Mouse (Mus musculus): ENCODE data around the gene Hist1h4i.
A peak's percentile ranks its signal among the peaks of the same experiment; 100 is the strongest.

Hist1h4i gene

DNA sequence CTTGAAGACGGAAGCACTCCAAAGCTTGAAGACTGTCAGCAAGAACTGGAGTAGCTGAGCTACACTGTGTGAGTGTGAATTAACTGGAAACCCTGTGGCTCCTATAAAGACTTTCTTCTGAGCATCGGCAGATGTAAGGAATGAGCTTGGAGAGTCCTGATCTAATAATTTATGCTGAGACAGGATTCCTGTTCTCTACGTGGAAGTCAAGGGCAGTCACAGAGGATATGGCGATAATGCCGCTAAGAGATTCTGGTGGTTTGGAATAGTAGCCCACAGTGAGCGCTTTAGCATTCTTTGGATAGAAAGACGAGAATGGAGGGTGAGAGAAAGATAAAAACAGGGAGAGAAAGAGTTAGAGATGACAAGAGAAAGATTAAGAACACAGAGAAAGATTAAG lies 33.3 kb downstream of the Hist1h4i start:
- DNase-seq = no peak

DNA sequence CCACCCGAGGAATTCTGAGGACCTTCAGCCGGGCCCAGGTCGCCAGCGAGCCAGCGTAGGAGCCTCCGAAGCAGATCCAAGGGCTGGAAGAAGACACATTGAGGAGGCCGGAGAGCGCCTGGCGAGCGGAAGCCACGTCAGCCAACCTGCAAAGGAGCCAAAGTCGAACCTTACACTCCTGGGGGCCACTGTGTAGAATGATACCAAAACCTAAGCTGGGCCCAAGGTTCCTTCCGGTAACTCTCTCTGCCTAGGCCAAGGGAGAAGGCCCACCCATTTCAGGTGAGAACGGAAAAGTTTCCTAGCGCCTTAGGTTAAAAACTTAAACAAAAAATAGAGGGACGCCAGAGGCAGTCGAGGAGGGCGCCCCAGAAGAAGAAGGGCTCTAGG lies 34.0 kb downstream of the Hist1h4i start:
- DNase-seq = no peak

DNA sequence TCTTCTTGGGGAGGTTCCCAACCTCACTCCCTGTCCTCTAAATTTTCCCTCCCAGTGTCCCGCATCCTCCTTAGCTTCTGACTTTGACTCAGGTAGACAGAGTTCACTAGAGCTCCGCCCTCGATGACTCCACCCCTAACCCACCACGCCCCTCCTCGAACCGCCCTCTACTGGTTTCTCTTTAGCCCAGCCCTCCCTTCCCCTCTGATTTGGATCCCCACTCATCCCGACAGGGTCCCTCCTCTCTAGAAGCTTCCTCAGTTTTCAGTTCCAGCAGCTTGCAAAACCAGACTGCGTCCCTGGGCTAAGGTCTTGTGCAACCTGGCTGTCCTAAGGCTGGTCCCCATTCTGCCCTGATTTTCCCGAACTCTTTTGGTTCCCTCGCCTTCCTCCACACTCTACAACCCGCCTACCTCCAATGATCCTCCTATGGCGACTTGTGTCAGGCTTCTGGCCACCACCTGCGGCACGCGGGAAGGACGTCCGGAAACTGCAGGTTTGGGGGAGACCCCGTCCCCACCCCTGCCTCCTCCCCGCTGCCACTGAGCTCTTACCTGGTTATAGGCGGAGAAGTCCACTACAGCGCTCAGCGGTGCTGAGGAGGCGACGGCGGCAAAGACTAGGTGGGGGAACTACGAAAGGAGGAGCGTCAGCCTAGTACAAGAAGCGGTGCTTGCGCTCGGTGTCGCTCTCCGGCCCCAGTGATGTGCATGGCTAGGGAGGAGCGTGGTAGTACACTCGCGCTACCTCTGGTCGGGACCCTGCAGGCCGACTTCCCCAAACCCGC lies 34.6 kb downstream of the Hist1h4i start:
- DNase-seq = peak; percentile 64

DNA sequence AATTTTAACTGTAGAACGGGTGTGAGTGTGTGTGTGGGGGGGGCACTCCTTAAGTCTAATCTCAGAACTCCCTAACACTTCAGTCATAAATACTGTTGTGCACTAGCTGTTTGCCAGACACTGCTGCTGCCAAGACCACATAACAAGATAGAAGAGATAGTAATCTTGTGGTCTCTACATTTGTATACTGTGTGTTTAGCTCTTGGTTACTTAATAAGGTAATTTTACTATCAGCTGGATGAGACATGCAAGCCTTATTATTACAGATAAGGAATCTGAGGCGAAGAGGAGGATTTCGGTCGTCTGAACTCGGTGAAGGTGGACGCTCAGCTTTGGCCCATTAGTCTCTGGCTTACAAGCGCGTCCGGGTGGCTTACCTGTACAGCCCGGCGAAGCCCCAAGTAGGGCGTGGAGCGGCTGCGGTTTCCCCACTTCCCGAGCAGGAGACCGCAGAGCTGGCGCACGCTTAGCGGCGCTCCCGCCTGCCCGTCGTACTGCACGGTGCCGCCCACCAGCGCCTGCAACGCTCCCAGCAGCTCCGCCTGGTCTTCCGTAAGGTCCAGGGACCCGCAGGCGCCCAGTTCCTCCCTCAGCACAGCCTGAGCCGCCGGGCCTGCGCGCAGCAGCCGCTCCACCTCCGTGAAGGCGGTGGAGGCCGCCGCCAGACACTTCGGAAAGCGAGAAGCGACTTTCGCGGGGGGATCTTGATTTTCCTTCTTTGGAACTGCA lies 35.4 kb downstream of the Hist1h4i start:
- peak; percentile 67 for DNase-seq

DNA sequence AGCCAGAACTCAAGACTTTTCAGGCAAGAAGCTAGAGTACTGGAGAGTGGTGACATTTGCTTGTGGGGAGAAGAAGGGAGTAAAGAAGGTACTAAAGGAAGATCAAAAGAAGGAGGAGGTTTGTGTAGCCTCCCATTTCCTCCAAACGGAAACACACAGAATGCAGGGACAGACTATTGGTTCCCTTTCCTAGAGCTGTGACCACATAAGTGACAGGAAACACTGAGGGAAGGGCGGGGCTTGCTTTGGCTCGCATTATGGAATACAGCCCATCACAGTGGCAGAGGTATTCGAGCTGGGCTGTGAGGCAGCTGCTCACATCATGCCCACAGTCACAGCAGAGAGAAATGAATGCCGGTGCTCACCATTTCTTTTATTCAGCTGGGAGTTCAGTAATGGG lies 39.3 kb downstream of the Hist1h4i start:
- DNase-seq = no peak

DNA sequence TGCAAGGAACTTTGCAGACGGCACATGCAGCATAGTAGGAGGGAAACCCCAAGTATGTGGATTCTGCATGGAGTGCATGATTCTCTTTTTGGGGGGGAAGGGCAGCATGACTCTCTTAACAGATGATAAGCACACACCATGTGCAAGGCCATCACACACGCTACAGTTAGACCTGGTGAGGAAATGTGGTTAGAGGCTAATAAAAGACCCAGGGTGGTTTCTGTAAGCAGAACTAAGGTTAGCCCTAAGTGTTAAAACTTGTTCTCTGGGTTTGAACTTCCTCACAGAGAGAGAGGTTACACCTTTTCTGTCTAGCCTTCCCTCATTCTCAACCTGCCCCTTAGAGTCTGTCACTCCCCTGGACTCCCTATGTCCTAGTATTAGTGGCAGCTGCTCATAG lies 39.8 kb downstream of the Hist1h4i start:
- no peak for DNase-seq

DNA sequence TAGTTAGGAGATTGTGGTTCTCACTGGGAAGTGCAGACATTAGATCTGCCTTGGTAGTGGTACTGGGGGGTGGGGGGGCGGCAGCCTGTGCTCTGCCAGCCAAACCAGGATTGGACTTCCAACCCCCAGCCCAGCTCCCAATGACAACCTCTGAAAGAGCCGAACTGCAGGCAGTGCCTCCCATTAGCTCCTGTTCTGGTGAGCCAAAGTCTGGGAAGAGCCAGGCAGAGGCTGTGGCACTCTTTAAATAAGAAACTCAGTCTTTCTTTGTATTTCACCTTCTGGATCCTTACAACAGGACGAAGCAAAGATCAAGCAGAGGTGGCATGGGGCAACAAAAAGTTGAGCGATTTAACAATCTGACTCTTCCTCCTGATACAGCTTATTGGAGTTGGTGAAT lies 42.0 kb downstream of the Hist1h4i start:
- DNase-seq = no peak

DNA sequence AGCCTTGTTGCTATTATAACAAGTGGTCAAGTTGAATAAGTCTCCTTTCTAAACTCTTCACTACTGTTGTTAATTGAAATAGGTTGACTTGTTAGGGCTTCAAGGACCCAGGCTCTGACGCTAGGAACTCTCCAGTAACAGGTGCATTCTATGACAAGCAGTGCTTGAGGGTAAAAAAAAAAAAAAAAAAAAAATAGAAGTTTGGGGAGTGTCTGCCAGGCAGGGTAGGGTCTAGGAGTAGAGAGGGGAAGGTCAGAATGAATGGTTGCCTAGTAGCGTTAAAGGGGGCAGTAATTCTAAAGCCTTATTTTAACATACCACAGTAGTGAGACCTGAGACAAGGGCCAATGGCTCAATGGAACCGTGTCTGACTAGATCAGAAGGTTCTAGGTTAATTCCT lies 42.8 kb downstream of the Hist1h4i start:
- DNase-seq = no peak

DNA sequence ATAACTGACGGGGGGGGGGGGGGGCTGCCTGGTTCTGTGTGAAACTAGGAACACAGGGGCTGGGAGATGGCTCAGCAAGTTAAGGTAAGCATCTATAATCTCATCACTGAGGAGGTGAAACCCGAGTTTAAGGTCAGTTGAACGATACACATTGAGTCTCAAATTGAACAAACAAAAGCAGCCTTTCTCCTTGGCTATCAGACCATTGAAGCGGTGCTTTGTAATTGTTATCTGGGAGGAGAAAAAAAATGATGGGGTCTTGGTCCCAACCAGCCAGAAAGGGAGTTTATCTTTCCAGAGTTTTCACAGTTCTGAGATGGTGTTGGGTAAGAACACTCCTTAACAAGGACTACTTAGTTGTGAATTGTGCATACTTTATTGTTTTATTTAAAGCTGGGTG lies 43.3 kb downstream of the Hist1h4i start:
- DNase-seq = no peak

DNA sequence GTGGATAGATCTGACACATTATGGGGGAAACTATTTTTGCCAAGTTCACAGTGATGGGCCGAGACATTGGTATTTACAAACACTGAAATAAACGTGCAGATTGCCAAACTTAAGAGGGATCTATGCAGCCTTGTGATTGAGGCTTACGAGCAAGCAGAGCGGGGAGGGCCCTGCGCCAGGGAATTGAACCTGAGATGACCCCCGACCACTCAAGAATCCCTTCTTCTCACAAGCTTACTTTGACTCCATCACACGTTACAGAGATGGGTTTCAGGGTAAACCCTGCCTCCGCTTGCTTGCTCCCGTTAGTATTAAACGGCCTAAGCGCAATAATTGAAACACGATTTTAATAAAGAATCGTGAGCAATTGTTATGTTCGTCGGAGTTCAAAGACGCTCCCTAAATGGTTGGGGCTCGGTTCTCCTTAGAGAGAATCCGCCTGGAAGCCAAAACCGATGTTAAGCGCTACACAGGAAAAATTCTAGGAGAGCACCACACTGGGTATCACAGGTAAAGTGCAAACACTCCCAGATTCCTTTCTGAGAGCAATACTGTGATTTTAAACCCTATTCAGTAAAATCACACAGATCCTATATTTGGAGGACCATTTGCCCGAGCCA lies 43.9 kb downstream of the Hist1h4i start:
- no peak for DNase-seq

DNA sequence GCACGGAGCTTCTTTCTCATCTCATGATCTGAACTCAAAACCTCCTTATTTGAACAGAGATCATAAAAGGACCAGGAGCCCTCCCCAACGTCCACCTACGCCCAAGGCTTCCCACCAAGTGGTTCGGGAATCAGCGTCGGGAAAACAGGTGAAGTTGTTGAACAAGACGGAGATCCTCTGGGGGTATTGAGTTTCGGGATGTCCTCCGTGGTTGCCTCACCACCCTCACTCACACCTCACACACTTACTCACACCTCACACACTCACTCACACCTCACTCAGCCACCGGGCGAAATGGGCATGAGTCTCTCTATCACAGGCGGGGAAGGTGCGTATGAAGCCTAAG lies 44.3 kb downstream of the Hist1h4i start:
- no peak for DNase-seq

DNA sequence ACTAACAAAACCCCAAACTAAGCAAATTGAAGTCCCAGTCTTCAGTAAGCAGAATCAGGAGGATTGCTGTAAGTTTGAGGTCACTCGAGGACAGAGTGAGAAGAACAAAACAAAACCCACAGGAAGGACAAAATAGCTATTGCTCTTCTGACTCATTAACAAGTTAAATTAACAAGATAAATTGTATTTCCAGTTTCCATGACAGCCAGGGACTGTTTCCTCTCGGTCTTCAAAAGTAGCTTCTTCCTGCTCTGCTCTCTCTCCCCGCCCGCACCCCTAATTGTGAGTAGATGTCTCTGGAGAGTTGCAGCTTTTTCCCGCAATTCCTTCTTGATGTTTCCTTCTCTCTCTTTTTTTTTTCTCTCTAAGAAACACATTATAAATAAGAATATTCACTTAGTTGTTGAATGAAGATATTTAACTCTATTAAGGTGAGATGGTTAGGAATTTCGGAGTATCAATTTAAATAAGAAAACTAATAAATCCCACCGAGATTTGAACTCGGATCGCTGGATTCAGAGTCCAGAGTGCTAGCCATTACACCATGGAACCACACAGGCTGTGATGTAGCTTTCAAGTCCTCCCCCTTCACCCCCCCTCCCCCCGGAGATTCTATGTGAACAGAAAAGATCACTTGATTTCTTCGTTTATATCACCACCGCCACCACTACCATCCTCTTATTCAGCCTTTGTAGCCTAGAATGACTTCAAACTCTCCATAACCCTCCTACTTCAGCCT lies 44.9 kb downstream of the Hist1h4i start:
- DNase-seq = no peak

DNA sequence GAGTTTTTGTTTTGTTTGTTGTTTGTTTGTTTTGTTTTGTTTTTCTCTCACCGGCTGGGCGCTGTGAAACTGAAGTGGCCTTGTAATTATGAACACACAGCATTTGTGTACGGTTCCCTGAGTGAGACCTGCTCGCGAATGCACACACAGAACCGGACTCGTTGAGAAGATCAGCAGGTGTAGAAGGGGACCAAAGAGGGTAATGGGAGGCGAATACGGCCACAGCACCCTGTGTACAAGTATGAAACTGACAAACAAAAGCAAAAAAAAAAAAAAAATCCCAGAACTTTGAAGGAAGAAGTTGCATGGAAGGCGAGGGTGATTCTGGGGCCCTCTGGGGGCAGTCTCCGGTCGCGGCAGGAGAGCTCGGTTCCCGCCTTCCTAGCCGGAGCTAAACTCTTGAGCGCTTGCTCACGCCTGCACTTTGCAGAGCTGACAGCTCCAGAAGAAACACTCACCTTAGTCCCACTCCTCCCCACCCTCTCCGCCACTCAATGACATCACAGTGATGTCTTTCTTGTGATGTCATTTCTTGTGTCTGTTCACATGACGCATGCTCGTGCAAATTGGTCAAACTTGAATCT lies 45.7 kb downstream of the Hist1h4i start:
- DNase-seq = peak; percentile 46

DNA sequence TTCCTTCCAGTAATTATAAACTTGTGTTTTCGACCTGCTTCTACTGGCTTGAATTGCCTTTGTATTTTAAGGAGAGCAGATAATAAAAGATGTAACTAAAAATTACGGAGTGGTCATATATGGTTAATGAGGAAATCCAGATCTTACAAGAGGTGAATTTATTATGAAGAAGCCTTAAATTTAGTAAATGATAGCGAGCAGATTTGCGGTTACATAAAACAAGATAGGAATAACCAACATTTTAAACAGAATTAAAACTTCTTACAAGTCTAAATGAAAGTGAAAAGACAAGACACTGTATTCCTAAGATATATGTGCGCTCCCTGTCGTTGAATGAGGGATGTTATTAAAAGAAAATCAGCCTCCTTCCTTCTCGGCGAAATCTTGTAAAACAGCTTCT lies 46.3 kb downstream of the Hist1h4i start:
- no peak for DNase-seq

DNA sequence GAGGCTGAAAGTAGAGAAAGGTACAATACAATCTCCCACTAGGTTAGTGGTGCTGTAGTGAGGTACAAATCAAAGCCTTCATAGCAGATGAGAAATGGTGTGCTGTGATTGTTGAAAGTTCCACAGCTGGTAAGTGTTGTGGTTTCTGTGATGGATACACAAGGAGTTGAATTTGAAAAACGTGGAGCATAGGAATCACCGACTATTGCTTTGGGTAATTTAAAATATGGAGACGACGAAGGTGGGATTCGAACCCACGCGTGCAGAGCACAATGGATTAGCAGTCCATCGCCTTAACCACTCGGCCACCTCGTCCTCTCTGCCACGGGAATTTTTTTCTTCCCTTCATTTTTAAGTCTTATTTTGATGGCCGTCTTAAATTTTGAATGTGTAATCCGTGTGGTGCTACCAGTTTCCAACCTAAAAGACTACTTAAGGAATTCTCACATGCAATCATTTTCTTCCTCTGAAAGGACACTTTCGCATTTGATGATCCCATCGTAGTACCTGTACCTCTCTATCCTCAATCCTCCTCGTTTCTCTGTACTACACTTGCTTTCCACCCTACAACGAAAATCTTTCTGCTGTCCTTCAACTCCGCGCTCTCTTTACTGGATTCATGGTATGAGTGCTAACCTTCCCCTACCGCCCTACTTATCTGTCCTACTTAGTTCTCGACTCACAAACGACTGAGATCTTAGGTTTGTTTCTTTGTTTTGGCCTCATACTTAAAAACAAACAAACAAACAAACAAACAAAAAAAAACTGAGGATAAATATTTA lies 47.0 kb downstream of the Hist1h4i start:
- DNase-seq = peak; percentile 20

DNA sequence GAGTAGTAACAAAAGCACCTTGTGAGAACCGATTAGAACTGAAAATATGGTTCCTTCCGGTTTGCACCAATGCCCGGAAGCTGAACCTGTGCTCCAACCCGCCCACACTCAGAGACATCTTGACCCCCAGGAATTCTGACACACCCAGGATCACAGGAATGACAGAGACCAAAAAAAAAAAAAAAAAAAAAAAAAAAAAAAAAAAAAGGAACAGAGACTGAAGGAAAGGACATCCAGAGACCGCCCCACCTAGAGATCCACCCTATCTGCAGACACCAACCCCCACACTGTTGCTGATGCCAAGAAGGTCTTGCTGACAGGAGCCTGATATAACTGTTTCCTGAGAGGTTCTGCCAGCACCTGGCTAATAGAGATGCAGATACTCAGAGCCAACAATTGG lies 48.6 kb downstream of the Hist1h4i start:
- no peak for DNase-seq
